Mouse (Mus musculus): ENCODE measurements at regions not wholly inside any gene's neighbourhood (a gene's known extent, or its start where the extent isn't known, plus 50 kb on each side); places are given as distances from the start of the nearest gene placed in this dataset.

- DNase-seq (ENCODE audit: extremely low read depth, insufficient read length, low spot score) = no peak
Observed at GRCm38 (mm10) chr8:103846382-103846976, 254.9 kb upstream of the Cdh5 start.

DNA sequence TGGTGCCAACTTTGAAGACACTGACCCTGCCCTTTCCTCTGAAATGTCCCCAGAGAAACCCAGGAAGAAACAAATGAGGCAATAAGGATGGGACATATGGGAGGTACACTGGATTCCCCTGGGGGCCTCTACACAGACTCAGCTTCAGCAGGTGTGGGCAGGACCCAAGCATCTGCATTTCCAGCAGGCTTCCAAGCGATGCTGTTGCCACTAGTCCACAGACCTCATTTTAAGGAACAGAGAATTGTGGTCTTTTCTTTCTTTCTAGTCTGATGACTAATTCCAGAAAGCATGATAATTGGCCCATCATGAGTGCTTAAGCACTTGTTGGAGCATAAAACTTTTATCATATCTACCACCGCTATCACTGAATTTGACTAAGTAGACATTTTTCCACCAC lies 251.6 kb upstream of the Cdh5 start:
- no peak for DNase-seq (ENCODE audit: extremely low read depth, insufficient read length, low spot score)

DNA sequence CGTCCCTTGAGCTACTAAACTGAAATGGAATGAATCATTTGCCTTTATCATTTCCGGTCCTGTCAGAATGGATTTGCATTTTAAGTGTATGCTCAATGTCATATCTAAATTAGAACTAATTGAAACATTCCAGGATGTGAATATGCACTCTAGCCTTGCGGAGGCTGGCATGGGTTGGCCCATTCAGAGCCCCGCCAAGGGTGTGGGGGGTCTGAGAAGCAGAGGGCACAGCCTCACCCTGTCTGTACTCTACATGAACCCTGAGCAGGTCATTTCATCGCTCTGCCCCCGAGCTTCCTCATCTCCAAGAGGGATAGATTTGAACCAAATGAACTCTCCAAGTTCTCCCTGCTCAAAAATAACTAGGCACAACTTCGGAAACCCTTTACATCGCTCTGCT lies 250.1 kb upstream of the Cdh5 start:
- DNase-seq (ENCODE audit: extremely low read depth, insufficient read length, low spot score) = no peak

DNA sequence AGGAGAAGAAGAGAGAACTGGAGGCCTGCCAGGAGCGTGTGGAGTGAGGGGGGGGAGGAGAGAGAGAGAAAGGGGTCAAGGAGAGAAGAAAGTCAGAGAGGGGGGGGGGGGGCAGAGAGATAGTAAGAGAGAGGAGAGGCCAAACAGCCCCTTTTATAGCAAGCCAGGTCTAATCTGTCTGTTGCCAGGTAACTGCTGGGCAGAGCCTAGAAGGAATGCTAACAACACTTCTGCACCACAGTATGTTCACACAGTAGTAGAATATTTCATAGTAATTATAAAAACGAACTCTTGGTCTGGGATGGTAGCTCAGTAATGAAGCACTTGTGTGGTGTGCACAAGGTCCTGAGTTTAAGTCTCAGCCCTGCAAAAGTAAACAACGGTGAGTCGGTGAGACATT lies 248.4 kb upstream of the Cdh5 start:
- DNase-seq (ENCODE audit: extremely low read depth, insufficient read length, low spot score) = no peak

GRCm38 (mm10) chr8:103855291-103855690 lies 246.1 kb upstream of the Cdh5 start:
- DNase-seq (ENCODE audit: extremely low read depth, insufficient read length, low spot score) = no peak

GRCm38 (mm10) chr8:103859130-103859529 lies 242.3 kb upstream of the Cdh5 start:
- no peak for DNase-seq (ENCODE audit: extremely low read depth, insufficient read length, low spot score)

- DNase-seq (ENCODE audit: extremely low read depth, insufficient read length, low spot score) = no peak
Observed at GRCm38 (mm10) chr8:103873598-103874502, 227.6 kb upstream of the Cdh5 start.

DNA sequence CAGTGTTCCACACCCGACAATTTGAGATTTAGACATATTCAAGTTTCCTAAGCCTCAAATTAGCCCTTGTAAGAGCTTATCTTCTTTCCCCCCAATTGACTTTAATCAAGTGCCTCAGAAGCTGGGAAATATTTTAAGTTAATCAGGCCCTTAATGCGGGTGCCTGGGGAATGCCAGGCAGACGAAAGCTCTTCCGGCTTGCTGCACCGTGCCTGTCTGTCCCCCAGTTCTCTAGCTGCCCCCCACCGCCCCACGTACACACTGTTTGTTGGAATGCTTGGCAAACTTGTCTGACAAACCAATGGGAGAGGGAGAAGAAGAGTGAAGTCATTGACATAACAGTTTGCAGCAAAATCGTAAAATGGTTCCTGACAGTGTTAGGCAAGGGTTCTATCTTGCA lies 226.9 kb upstream of the Cdh5 start:
- no peak for DNase-seq (ENCODE audit: extremely low read depth, insufficient read length, low spot score)

GRCm38 (mm10) chr8:103879505-103879904 lies 221.9 kb upstream of the Cdh5 start:
- no peak for DNase-seq (ENCODE audit: extremely low read depth, insufficient read length, low spot score)

- DNase-seq (ENCODE audit: extremely low read depth, insufficient read length, low spot score) = no peak
Observed at GRCm38 (mm10) chr8:103880431-103881145, 220.8 kb upstream of the Cdh5 start.

DNA sequence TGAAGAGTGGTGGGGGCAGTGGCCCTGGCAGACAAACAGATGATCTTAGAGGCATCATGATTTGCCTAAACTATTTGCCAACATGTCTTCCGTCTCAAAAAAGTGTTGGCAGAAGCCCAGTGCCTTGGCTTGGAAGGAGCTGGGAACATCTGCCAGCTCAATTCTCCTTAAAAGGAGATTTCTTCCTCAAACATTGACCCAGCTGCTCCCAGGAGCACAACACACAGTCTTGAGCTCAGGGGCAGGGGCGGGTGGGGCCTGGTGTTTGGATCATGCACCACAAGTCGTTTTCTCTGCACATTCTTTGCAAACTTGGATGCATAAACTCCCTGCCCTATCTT lies 220.3 kb upstream of the Cdh5 start:
- no peak for DNase-seq (ENCODE audit: extremely low read depth, insufficient read length, low spot score)

- DNase-seq (ENCODE audit: extremely low read depth, insufficient read length, low spot score) = no peak
Observed at GRCm38 (mm10) chr8:103884873-103885780, 216.3 kb upstream of the Cdh5 start.

DNA sequence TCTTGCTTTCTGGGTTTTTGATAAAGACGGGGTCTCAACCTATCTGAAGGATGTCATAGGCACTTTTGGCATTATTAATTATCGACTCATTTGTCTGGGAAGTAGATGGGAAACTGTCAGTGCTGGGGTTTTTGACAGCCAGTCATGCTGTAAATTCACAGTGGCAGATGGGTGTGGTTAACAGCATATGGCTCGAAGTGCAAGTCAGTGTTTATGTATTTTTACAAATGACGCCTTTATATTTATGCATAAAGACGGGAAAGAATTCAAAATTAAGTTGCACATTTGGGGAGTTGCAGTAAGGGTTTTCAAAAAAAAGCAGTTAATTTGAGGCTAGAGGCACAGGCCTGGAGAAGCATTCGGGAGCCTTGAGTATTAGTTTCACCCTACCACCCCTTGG lies 206.8 kb upstream of the Cdh5 start:
- no peak for DNase-seq (ENCODE audit: extremely low read depth, insufficient read length, low spot score)

- no peak for DNase-seq (ENCODE audit: extremely low read depth, insufficient read length, low spot score)
Observed at GRCm38 (mm10) chr8:103895132-103895531, 206.3 kb upstream of the Cdh5 start.

GRCm38 (mm10) chr8:103897463-103897862 lies 204.0 kb upstream of the Cdh5 start:
- DNase-seq (ENCODE audit: extremely low read depth, insufficient read length, low spot score) = no peak

- DNase-seq (ENCODE audit: extremely low read depth, insufficient read length, low spot score) = no peak
Observed at GRCm38 (mm10) chr8:103902516-103902915, 198.9 kb upstream of the Cdh5 start.

DNA sequence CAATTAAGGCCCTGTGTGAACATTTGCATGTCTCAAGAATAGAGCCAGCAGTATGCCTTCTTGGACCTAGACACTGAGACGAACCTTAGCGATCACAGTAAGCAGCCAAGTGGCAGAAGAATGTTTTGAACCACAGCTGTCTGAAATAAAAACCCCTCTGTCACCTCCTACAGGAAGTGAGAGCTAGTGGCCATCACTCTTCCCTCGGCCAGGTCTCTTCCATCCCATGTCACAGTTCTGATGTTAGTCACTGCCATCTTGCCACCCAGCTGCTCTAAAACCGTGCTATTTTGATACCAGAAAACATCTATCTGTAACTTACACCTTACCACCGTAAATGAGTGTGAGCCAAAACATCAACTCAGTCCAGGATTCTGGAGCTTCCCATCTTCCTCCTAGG lies 197.8 kb upstream of the Cdh5 start:
- no peak for DNase-seq (ENCODE audit: extremely low read depth, insufficient read length, low spot score)

DNA sequence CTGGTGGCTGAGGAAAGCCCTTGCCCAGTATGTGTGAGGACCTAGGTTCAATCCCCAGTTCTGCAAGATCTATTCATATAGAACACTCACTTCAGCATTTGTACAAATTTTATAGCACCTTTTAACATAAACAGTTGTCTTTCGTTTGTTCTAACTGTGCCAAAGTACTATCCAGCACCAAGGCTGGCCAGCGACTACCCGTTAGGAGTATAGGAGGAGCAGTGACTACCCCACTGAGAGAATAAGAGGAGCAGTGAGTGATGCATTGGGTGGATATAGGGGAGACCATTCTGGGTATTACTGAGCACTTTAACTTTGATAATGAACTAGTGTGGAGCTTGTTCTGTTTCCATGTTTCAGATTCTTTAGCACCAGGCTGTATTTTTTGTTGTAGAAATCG lies 193.8 kb upstream of the Cdh5 start:
- no peak for DNase-seq (ENCODE audit: extremely low read depth, insufficient read length, low spot score)

- no peak for DNase-seq (ENCODE audit: extremely low read depth, insufficient read length, low spot score)
Observed at GRCm38 (mm10) chr8:103911287-103912015, 190.0 kb upstream of the Cdh5 start.

Data from 3134 (cell line).